Mouse (Mus musculus): ENCODE data around the gene P2rx7. TPM values are rescaled to one million over a fixed set of nuclear protein-coding genes. Genes with fewer than 3 reads are reported as not detected.
"Not testable (repeated sequence)": the region's sequence is repeated elsewhere in the genome, so short reads cannot be mapped to it uniquely, and the experiment has no call there.

The P2rx7 gene
- polyA plus RNA-seq, 1 experiment = 53.2 TPM

DNA sequence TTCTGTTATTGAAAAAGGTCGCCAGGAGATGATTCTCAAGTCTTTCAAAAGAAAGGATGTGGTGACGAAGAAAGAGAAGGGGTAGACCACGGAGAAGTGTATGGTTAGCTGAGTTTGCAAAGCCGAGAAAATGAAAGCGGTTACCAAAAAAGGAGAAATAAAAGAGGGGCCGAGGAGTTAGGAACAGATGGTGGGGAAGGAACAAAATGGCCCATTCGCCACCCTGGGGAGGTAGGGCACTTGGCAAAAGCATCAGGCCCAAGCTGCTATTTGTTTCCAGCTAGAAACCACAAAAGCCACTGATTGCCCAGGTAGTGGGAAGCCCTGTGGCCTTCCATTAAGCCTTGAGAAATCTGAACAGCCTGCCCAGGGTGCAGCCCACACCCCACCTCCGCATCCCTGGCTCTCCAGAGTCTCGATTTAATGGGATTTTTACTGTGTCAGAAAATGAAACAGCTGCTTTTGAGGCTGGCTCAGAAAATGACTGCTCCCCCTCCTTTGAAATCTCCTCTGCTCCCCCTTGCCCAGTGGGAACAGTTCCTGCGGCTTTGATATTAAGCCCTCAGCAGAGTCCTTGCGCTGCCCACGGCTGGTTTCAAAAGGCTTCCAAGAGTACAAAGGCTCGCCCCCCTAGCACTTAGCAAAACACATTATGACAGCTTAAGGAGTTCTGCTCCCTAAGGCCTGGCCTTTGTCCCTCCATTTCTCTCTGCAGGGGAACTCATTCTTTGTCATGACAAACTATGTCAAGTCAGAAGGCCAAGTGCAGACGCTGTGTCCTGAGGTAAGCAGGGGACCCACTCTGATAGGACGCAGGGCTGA is 9.9 kb downstream of the P2rx7 start:
- H3K4me1 ChIP-seq (ENCODE audit: control insufficient read depth, insufficient read depth, low read length) = peaks cover 2% of the 10 kb centered on the region
- H3K4me3 ChIP-seq (replicated peaks; ENCODE audit: extremely low read depth, low read depth, low read length) = no peak overlapping the region
- no peak for DNase-seq
- WGBS = 60% methylated on average over 15 of the region's 15 CpGs
- no peak for TF ChIP-seq CTCF (IDR thresholded peaks at IDR 0.05; ENCODE audit: insufficient read depth, low read length)
- TF ChIP-seq POLR2A (IDR thresholded peaks at IDR 0.05; ENCODE audit: borderline replicate concordance, extremely low read depth, low read depth, low read length) = no peak

DNA sequence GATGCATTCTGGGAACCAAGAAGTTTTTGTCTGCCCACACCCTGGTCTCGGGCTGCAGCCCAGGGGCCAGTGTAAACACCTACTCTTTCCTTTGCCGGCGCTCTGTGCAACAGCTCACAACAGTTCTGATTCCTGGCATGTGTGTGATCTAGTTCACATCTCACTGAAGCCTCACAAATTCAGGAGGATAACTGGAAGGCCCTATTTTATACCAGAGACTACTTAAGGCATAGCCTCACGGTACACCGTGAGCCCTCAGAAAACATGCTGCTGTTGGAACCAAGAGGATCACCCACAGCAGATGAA is 10.5 kb downstream of the P2rx7 start:
- DNase-seq = peak; percentile 9
- TF ChIP-seq CTCF (IDR thresholded peaks at IDR 0.05; ENCODE audit: insufficient read depth, low read length) = no peak
- no peak for TF ChIP-seq POLR2A (IDR thresholded peaks at IDR 0.05; ENCODE audit: borderline replicate concordance, extremely low read depth, low read depth, low read length)
- Histone ChIP-seq H3K4me3 (replicated peaks; ENCODE audit: extremely low read depth, low read depth, low read length) (no peak overlapping the region), H3K4me1 (ENCODE audit: control insufficient read depth, insufficient read depth, low read length) (peaks cover 2% of the 10 kb centered on the region)
- WGBS = 52% methylated on average over 5 of the region's 5 CpGs

DNA sequence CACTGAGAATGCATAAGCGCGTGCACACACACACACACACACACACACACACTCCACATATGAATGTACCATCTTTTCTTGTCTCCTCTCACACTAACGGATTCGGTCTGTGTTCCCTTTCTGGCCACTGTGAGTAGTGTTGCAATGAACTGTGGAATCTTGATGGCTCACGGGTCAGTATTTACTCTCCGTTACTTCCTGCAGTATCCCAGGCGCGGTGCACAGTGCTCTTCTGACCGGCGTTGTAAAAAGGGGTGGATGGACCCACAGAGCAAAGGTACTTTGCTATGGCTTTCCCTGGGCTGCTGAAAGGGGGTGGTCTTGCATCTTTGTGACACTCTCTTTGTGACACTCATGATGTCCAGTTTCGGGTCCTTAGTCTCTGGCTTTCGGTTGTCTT is 13.1 kb downstream of the P2rx7 start:
- TF ChIP-seq POLR2A (IDR thresholded peaks at IDR 0.05; ENCODE audit: borderline replicate concordance, extremely low read depth, low read depth, low read length) (no peak), CTCF (IDR thresholded peaks at IDR 0.05; ENCODE audit: insufficient read depth, low read length) (no peak)
- Histone ChIP-seq H3K4me3 (replicated peaks; ENCODE audit: extremely low read depth, low read depth, low read length) (no peak overlapping the region), H3K4me1 (ENCODE audit: control insufficient read depth, insufficient read depth, low read length) (peaks cover 2% of the 10 kb centered on the region)
- DNase-seq = no peak
- 77% methylated on average over 12 of the region's 12 CpGs for WGBS

DNA sequence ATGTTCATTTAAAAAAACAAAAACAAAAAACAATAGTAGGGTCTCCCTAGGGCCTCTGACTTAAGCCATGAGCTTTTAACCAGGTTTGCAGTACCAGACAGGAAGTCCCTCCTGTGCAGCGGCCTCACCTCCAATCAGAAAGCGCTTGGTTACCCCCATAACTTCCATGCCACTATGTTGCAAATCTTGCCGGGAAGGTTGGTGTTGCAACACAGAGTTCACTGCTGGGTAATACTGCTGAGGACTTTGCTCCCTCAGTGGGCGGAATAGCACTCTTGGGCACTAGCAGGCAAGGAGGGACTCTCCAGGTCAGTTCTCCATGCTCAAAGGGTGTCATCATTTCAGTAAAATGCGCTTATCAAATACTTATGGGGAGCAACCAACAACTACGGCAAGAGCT is 18.8 kb downstream of the P2rx7 start:
- Histone ChIP-seq H3K4me3 (replicated peaks; ENCODE audit: extremely low read depth, low read depth, low read length) (no peak overlapping the region), H3K4me1 (ENCODE audit: control insufficient read depth, insufficient read depth, low read length) (no peaks in the 10 kb centered on the region)
- DNase-seq = no peak
- 89% methylated on average over 6 of the region's 6 CpGs for WGBS
- TF ChIP-seq CTCF (IDR thresholded peaks at IDR 0.05; ENCODE audit: insufficient read depth, low read length) (no peak), POLR2A (IDR thresholded peaks at IDR 0.05; ENCODE audit: borderline replicate concordance, extremely low read depth, low read depth, low read length) (no peak)

DNA sequence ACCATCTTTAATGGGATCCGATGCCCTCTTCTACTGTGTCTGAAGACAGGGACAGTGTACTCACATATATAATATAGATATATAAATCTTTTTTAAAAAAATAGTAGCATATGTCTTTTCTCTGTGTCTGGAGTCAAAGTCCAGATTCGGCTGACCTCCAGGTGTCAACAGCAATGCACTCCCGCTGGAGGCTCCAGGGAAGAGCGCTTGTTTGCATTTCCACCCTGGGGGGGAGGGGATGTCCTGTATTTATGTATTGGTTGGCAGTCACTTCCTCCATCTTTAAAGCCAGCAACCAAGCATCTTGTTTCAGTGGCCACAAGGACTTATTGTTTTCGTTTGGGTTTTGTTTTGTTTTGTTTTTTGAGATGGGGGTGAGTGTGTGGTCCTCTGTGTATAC is 21.3 kb downstream of the P2rx7 start:
- DNase-seq = no peak
- H3K4me1 ChIP-seq (ENCODE audit: control insufficient read depth, insufficient read depth, low read length) = peaks cover 4% of the 10 kb centered on the region; the same call in 1 of the 2 replicates
- 39% methylated on average over 5 of the region's 5 CpGs for WGBS
- no peak for TF ChIP-seq POLR2A (IDR thresholded peaks at IDR 0.05; ENCODE audit: borderline replicate concordance, extremely low read depth, low read depth, low read length)
- no peak for TF ChIP-seq CTCF (IDR thresholded peaks at IDR 0.05; ENCODE audit: insufficient read depth, low read length)
- no peak overlapping the region for H3K4me3 ChIP-seq (replicated peaks; ENCODE audit: extremely low read depth, low read depth, low read length)

DNA sequence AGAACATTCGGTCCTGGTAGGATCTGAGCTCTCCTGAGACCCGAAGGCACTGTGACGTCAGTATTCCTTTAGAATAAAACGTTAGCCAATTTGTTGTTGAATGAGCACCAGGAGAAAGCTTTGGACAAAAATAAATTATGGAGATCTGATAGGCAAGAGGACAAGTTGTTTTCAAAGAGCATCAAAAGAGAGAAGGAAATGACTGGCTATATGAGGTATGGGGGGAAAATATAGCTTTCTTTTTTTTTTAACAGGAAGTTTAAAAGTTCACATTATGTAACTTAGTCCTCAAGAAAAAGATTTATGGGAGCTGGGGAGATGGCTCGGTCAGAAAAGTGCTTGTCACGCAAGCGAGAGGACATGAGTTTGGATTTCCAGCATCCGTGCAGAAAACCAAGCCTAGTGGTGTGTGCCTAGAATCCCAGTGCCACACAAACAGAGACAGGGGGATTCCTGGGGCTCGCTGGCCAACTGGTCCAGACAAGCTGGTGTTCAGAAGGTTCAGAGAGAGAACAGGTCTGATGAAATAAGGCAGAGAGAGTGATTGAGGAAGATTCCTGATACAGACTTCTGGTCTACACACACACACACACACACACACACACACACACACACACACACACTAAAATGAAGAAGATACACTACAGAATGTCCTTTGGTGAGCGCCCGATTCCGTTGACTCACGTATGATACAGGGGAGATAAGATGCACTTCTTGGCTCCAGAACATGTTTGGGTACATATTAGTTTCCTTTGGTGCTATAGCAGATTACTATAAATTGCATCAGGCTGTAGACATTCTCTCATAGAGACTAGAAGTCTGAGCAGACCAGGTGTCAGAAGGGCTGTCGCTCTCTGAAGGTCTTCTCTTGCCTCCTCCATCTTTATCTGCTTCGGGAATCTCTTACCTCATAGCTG is 25.5 kb downstream of the P2rx7 start:
- DNase-seq = no peak
- 57% methylated on average over 15 of the region's 15 CpGs for WGBS
- TF ChIP-seq POLR2A (IDR thresholded peaks at IDR 0.05; ENCODE audit: borderline replicate concordance, extremely low read depth, low read depth, low read length) (no peak), CTCF (IDR thresholded peaks at IDR 0.05; ENCODE audit: insufficient read depth, low read length) (no peak)
- Histone ChIP-seq H3K4me3 (replicated peaks; ENCODE audit: extremely low read depth, low read depth, low read length) (no peak overlapping the region), H3K4me1 (ENCODE audit: control insufficient read depth, insufficient read depth, low read length) (peaks cover 4% of the 10 kb centered on the region; the same call in 1 of the 2 replicates)

DNA sequence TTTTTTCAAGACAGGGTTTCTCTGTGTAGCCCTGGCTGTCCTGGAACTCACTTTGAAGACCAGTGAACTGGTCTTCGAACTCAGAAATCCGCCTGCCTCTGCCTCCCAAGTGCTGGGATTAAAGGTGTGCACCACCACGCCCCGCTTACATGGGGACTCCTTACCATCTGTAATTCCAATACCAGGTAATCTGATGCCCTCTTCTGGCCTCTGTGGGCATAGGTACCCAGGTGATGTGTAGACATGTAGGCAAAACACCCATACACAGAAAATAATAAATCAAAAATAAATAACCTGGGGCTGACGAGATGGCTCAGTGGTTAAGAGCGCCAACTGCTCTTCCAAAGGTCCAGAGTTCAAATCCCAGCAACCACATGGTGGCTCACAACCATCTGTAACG is 27.9 kb downstream of the P2rx7 start:
- DNase-seq; H3K4me1 ChIP-seq (ENCODE audit: control insufficient read depth, insufficient read depth, low read length); H3K4me3 ChIP-seq (replicated peaks; ENCODE audit: extremely low read depth, low read depth, low read length): not testable (repeated sequence)
- 84% methylated on average over 7 of the region's 7 CpGs for WGBS

DNA sequence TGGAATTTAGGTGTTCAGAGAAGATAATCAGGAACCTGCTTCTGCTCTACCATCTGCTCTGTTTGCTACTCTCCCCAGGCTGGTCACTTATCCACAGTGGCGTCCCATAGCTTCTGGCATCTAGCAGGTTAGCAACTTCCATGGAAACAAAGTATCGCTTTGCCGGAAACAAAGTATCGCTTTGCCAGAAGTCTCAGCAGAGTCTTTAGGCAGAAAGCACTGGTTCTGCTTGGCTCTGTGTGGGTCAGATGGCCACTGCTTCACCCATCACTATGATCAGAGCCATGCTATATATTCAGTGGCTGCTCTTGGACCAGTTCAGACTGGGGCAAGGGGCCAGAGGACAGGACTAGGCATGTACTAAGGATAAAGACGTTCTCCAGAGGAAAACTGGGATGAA is 28.6 kb downstream of the P2rx7 start:
- WGBS = 92% methylated on average over 5 of the region's 5 CpGs
- no peak for DNase-seq
- peaks cover 4% of the 10 kb centered on the region; the same call in 1 of the 2 replicates for H3K4me1 ChIP-seq (ENCODE audit: control insufficient read depth, insufficient read depth, low read length)
- no peak overlapping the region for H3K4me3 ChIP-seq (replicated peaks; ENCODE audit: extremely low read depth, low read depth, low read length)
- no peak for TF ChIP-seq POLR2A (IDR thresholded peaks at IDR 0.05; ENCODE audit: borderline replicate concordance, extremely low read depth, low read depth, low read length)
- no peak for TF ChIP-seq CTCF (IDR thresholded peaks at IDR 0.05; ENCODE audit: insufficient read depth, low read length)

DNA sequence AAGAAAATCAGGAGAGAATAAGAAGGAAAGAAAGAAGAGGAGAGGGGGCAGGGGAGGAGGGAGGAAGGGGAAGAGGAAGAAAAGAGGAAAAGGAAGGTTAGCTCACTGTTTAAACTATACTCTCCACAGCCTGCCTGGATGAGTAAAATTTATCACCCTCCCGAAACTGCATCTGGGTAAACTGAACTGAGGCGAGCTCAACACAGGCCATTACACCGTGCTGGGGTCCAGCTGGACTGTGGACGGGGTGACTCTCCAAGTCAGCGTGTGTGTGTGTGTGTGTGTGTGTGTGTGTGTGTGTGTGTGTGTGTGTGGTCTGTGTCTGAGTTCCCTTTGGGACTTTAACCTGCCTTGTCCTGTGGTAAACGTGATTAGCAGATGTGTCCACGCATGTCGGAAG is 32.3 kb downstream of the P2rx7 start:
- Histone ChIP-seq H3K4me3 (replicated peaks; ENCODE audit: extremely low read depth, low read depth, low read length) (no peak overlapping the region), H3K4me1 (ENCODE audit: control insufficient read depth, insufficient read depth, low read length) (peaks cover 3% of the 10 kb centered on the region)
- TF ChIP-seq CTCF (IDR thresholded peaks at IDR 0.05; ENCODE audit: insufficient read depth, low read length) = no peak
- TF ChIP-seq POLR2A (IDR thresholded peaks at IDR 0.05; ENCODE audit: borderline replicate concordance, extremely low read depth, low read depth, low read length) = no peak
- WGBS = 80% methylated on average over 8 of the region's 8 CpGs
- DNase-seq = no peak

DNA sequence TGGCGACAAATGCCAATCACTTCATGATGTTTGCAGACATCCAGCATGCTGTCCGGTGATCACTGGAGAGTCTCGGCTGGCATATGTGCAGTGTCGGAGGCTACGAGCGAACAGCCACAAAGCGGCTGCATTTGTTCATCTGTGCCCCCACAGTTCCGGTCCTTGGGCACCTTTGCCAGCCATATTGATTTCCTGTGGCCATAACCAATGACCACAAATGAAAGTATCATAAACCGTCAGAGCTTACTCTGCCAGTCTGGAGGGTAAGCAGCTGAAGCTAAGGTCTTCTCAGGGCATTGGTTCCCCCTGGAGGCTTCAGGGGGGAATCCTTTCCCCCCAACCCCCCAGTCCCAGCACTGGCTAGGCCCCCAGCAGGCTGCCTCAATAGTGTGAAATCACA is 34.3 kb downstream of the P2rx7 start:
- no peak overlapping the region for H3K4me3 ChIP-seq (replicated peaks; ENCODE audit: extremely low read depth, low read depth, low read length)
- WGBS = 83% methylated on average over 9 of the region's 9 CpGs
- no peak for TF ChIP-seq POLR2A (IDR thresholded peaks at IDR 0.05; ENCODE audit: borderline replicate concordance, extremely low read depth, low read depth, low read length)
- no peak for TF ChIP-seq CTCF (IDR thresholded peaks at IDR 0.05; ENCODE audit: insufficient read depth, low read length)
- DNase-seq = no peak
- peaks cover 4% of the 10 kb centered on the region for H3K4me1 ChIP-seq (ENCODE audit: control insufficient read depth, insufficient read depth, low read length)
